ENCODE assay signal across 17 mouse cellular contexts in the genomic region with DNA sequence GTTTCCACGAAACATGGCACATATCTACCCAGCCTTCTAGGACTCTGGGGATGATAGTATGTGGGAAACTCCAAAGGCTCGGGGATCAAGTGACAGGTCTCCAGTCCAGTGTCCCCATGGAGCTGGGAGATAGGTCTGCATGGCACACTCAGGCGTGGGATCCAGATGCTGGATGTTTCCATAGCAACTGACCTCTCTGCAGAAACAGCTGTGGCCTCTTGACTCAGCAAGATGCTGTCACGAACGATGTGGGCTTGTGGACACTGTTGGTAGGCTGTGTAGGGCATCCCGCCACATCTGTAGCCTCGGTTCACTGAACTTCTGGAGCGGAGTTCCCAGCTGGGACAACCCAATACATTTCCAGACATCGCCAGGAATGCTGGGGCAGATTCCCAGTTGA. TPM values are rescaled to one million over a fixed set of nuclear protein-coding genes. Genes with fewer than 3 reads are reported as not detected.
"Had no signal": no experiment of that assay in that cellular context is flagged by ENCODE, and none has a peak within 500 bp of the region (broad histone marks: within the 10 kb centered on the region; RNA-seq: fewer than 3 reads in every experiment).

No protein-coding gene starts in this region.

- H3K9me3 ChIP-seq: limb, embryonic 12.5 days; limb, embryonic 15.5 days; midbrain, embryonic 10.5 days; neural tube, embryonic 13.5 days had no signal

- H3K4me1 ChIP-seq: neural tube, embryonic 13.5 days had no signal

- H3K4me2 ChIP-seq: limb, embryonic 12.5 days; limb, embryonic 15.5 days; liver, embryonic 11.5 days; lung, embryonic 14.5 days; neural tube, embryonic 13.5 days had no signal

- H3K4me3 ChIP-seq: limb, embryonic 12.5 days; limb, embryonic 15.5 days; midbrain, embryonic 10.5 days; neural tube, embryonic 13.5 days had no signal

- H3K9ac ChIP-seq: limb, embryonic 12.5 days; limb, embryonic 15.5 days; liver, embryonic 14.5 days; liver, postnatal 0 days; lung, embryonic 14.5 days; neural tube, embryonic 13.5 days had no signal

- DNase-seq: kidney, adult 18-20 months; kidney, adult 9 months; kidney, postnatal 14 days; kidney, postnatal 4 days; liver, postnatal 0 days; lung, embryonic 14.5 days; midbrain, embryonic 14.5 days; thymus, adult 18-20 months; thymus, postnatal 36 days had no signal

- H3K27me3 ChIP-seq: limb, embryonic 12.5 days; limb, embryonic 15.5 days; neural tube, embryonic 13.5 days had no signal

- H3K27ac ChIP-seq: limb, embryonic 12.5 days; limb, embryonic 15.5 days; liver, embryonic 14.5 days; macrophage; midbrain, embryonic 10.5 days; neural tube, embryonic 13.5 days had no signal

- ATAC-seq: liver, postnatal 0 days; lung, postnatal 0 days had no signal

- H3K36me3 ChIP-seq: limb, embryonic 12.5 days; limb, embryonic 15.5 days; midbrain, embryonic 10.5 days; neural tube, embryonic 13.5 days had no signal

RNA-seq across cellular contexts. Expression of a gene that starts 51.9 kb away (rescaled TPM):
- polyA plus RNA-seq: limb, embryonic 12.5 days; liver, embryonic 11.5 days; macrophage had no signal
